Mouse (Mus musculus): ENCODE measurements around the gene Bglap2.

GRCm38 (mm10) chr3:88334029-88334658, 44.4 kb downstream of the Bglap2 start:
- TF ChIP-seq CTCF (IDR thresholded peaks at IDR 0.05; ENCODE audit: low read depth) (no peak), EP300 (optimal IDR thresholded peaks at IDR 0.05) (peak; percentile 77)
